Comparison of ENCODE assay signal across 7 mouse cellular contexts in the genomic region with DNA sequence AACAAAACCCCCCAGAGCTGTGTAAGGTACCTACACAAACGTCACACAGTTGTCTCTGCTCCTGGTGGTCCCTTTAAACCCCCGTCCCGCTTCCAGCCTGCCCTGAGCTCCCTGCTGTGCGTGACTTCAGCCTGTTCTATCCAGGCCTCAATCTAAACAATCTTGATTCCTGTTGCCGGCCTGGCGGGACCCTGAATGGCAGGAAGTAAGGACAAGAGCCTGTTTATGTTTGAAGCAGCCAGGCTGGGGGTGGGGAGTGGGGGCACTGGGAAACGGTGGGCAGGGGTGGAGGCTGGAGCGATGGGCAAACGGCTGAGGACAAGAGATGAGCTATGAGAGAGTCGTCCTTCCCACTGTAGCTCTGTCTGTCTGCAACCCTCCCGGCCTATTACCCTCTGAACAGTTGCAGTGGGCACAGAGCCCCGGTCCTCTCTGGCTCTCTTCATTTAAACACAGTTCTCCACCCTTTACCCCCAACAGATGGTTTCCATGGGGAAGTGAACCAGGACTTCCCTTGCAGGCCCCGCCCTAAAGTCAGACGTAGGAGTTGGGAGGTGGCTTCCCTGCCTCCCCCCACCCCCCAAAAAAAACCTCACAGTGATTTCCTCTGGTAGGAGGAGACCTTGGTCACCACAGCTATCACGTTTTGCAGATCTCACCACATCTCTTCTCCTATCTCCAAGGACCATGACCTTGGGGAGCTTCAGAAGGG. TPM values are rescaled to one million over a fixed set of nuclear protein-coding genes. Genes with fewer than 3 reads are reported as not detected.
DNase-seq lines count a peak whose midpoint lies in the region; ATAC-seq lines count a peak whose summit lies in the region.

No protein-coding gene starts in this region.

- DNase-seq in embryo, embryonic 9.5 days (ENCODE audit: extremely low spot score): peak; percentile 52
- no peak for DNase-seq in hindbrain, embryonic 14.5 days (ENCODE audit: low spot score)
- no peak for DNase-seq in frontal cortex, postnatal 14 days (ENCODE audit: low spot score in 2 of 2)

- H3K9ac ChIP-seq in midbrain, embryonic 15.5 days: no peak overlapping the region
- H3K9ac ChIP-seq in midbrain, embryonic 16.5 days (ENCODE audit: low read depth, low read length): no peak overlapping the region
- no peak overlapping the region for H3K9ac ChIP-seq in hindbrain, embryonic 14.5 days

- no peak overlapping the region for H3K4me3 ChIP-seq in midbrain, embryonic 15.5 days
- H3K4me3 ChIP-seq in midbrain, embryonic 16.5 days (ENCODE audit: low read depth, low read length): no peak overlapping the region
- H3K4me3 ChIP-seq in hindbrain, embryonic 14.5 days (replicated peaks; ENCODE audit: low read length): no peak overlapping the region

- no peaks in the 10 kb centered on the region for H3K9me3 ChIP-seq in midbrain, embryonic 15.5 days
- no peaks in the 10 kb centered on the region for H3K9me3 ChIP-seq in midbrain, embryonic 16.5 days (replicated peaks; ENCODE audit: control insufficient read depth, low read length, poor library complexity, severe bottlenecking)
- H3K9me3 ChIP-seq in hindbrain, embryonic 14.5 days (ENCODE audit: control insufficient read depth, low read length): no peaks in the 10 kb centered on the region

- 0 out of 2 replicates have a peak overlapping the region, but pooled peaks have one; percentile 21 for H3K27ac ChIP-seq in midbrain, embryonic 15.5 days
- H3K27ac ChIP-seq in midbrain, embryonic 16.5 days (ENCODE audit: low read length): no peak overlapping the region
- H3K27ac ChIP-seq in hindbrain, embryonic 14.5 days: no peak overlapping the region

- no peak for ATAC-seq in midbrain, embryonic 15.5 days (replicated peaks)
- ATAC-seq in midbrain, embryonic 16.5 days: no peak
- peak; percentile 6; the same call in 1 of the 2 replicates for ATAC-seq in hindbrain, embryonic 14.5 days (ENCODE audit: low FRiP score)
- peak; percentile 85 for ATAC-seq in megakaryocyte, adult 5-6 weeks (ENCODE audit: poor library complexity, severe bottlenecking)
- no peak for ATAC-seq in megakaryocyte-erythroid progenitor cell, adult 5-6 weeks (replicated peaks; ENCODE audit: low FRiP score, low TSS enrichment, poor library complexity, severe bottlenecking)

- peaks cover 4% of the 10 kb centered on the region for H3K4me1 ChIP-seq in midbrain, embryonic 15.5 days
- peaks cover 1% of the 10 kb centered on the region; the same call in 1 of the 2 replicates for H3K4me1 ChIP-seq in midbrain, embryonic 16.5 days (ENCODE audit: control insufficient read depth, insufficient read depth, low read length)
- H3K4me1 ChIP-seq in hindbrain, embryonic 14.5 days (replicated peaks; ENCODE audit: control insufficient read depth, insufficient read depth, low read length): peaks cover 3% of the 10 kb centered on the region; the same call in 1 of the 2 replicates

- no peaks in the 10 kb centered on the region for H3K36me3 ChIP-seq in midbrain, embryonic 15.5 days (replicated peaks)
- H3K36me3 ChIP-seq in midbrain, embryonic 16.5 days (ENCODE audit: control insufficient read depth, insufficient read depth, low read length): no peaks in the 10 kb centered on the region
- H3K36me3 ChIP-seq in hindbrain, embryonic 14.5 days (replicated peaks; ENCODE audit: control insufficient read depth, insufficient read depth): no peaks in the 10 kb centered on the region

- 27% methylated on average over 15 of the region's 15 CpGs for WGBS in midbrain, embryonic 15.5 days
- 31% methylated on average over 15 of the region's 15 CpGs for WGBS in midbrain, embryonic 16.5 days
- WGBS in hindbrain, embryonic 14.5 days: 24% methylated on average over 15 of the region's 15 CpGs

- peaks cover 22% of the 10 kb centered on the region for H3K27me3 ChIP-seq in midbrain, embryonic 15.5 days (replicated peaks)
- peaks cover 14% of the 10 kb centered on the region for H3K27me3 ChIP-seq in midbrain, embryonic 16.5 days (ENCODE audit: control insufficient read depth, insufficient read depth, low read depth, low read length)
- peaks cover 16% of the 10 kb centered on the region for H3K27me3 ChIP-seq in hindbrain, embryonic 14.5 days (ENCODE audit: control insufficient read depth, insufficient read depth, low read length)

- H3K4me2 ChIP-seq in midbrain, embryonic 15.5 days: 0 out of 2 replicates have a peak overlapping the region, but pooled peaks have one; percentile 8
- H3K4me2 ChIP-seq in midbrain, embryonic 16.5 days (ENCODE audit: low read length): no peak overlapping the region
- 0 out of 2 replicates have a peak overlapping the region, but pooled peaks have one; percentile 14 for H3K4me2 ChIP-seq in hindbrain, embryonic 14.5 days (replicated peaks)

RNA-seq across cellular contexts. Expression of a gene that starts 5.8 kb away (rescaled TPM):
- 8.6 and 8.7 TPM in 2 replicates for polyA plus RNA-seq in midbrain, embryonic 15.5 days (2015; fragmentation: Nextera tagmentation; extraction: Ambion mirVana)
- polyA plus RNA-seq in midbrain, embryonic 16.5 days (2015; fragmentation: Nextera tagmentation; extraction: Ambion mirVana): 8.0 and 10.6 TPM in 2 replicates
- 5.7 and 6.2 TPM in 2 replicates for polyA plus RNA-seq in hindbrain, embryonic 14.5 days (2014; fragmentation: Nextera tagmentation; extraction: Ambion mirVana)
- total RNA-seq in megakaryocyte, adult 5-6 weeks (2015): 6.9 and 8.2 TPM in 2 replicates
- total RNA-seq in megakaryocyte, adult 5-6 weeks (2017): 27.6 and 34.9 TPM in 2 replicates
- total RNA-seq in megakaryocyte-erythroid progenitor cell, adult 5-6 weeks (2014; fragmentation: Nextera tagmentation): not detected in 2 replicates
- 3.3 TPM in 1 of 2 replicates, not detected in the other for total RNA-seq in megakaryocyte-erythroid progenitor cell, adult 5-6 weeks (2017)

RNA-seq across cellular contexts. Expression of a gene that starts 18.6 kb away (rescaled TPM):
- not detected in 2 replicates for polyA plus RNA-seq in midbrain, embryonic 15.5 days (2015; fragmentation: Nextera tagmentation; extraction: Ambion mirVana)
- polyA plus RNA-seq in midbrain, embryonic 16.5 days (2015; fragmentation: Nextera tagmentation; extraction: Ambion mirVana): not detected in 2 replicates
- not detected in 2 replicates for polyA plus RNA-seq in hindbrain, embryonic 14.5 days (2014; fragmentation: Nextera tagmentation; extraction: Ambion mirVana)
- not detected in 2 replicates for total RNA-seq in megakaryocyte, adult 5-6 weeks (2015)
- not detected in 2 replicates for total RNA-seq in megakaryocyte, adult 5-6 weeks (2017)
- total RNA-seq in megakaryocyte-erythroid progenitor cell, adult 5-6 weeks (2014; fragmentation: Nextera tagmentation): not detected in 2 replicates
- not detected in 2 replicates for total RNA-seq in megakaryocyte-erythroid progenitor cell, adult 5-6 weeks (2017)

RNA-seq across cellular contexts. Expression of a gene that starts 39.7 kb away (rescaled TPM):
- polyA plus RNA-seq in midbrain, embryonic 15.5 days (2015; fragmentation: Nextera tagmentation; extraction: Ambion mirVana): 23.3 and 24.9 TPM in 2 replicates
- 22.1 and 24.5 TPM in 2 replicates for polyA plus RNA-seq in midbrain, embryonic 16.5 days (2015; fragmentation: Nextera tagmentation; extraction: Ambion mirVana)
- 30.0 and 35.7 TPM in 2 replicates for polyA plus RNA-seq in hindbrain, embryonic 14.5 days (2014; fragmentation: Nextera tagmentation; extraction: Ambion mirVana)
- 7.4 and 7.7 TPM in 2 replicates for total RNA-seq in megakaryocyte, adult 5-6 weeks (2015)
- total RNA-seq in megakaryocyte, adult 5-6 weeks (2017): 15.2 and 17.1 TPM in 2 replicates
- total RNA-seq in megakaryocyte-erythroid progenitor cell, adult 5-6 weeks (2014; fragmentation: Nextera tagmentation): 1.4 and 2.8 TPM in 2 replicates
- 1.0 and 2.7 TPM in 2 replicates for total RNA-seq in megakaryocyte-erythroid progenitor cell, adult 5-6 weeks (2017)

RNA-seq across cellular contexts. Expression of a gene that starts 55.8 kb away (rescaled TPM):
- polyA plus RNA-seq in midbrain, embryonic 15.5 days (2015; fragmentation: Nextera tagmentation; extraction: Ambion mirVana): 0.09 TPM in 1 of 2 replicates, not detected in the other
- 0.04 TPM in 1 of 2 replicates, not detected in the other for polyA plus RNA-seq in midbrain, embryonic 16.5 days (2015; fragmentation: Nextera tagmentation; extraction: Ambion mirVana)
- polyA plus RNA-seq in hindbrain, embryonic 14.5 days (2014; fragmentation: Nextera tagmentation; extraction: Ambion mirVana): 0.16 and 0.17 TPM in 2 replicates
- 0.04 TPM in 1 of 2 replicates, not detected in the other for total RNA-seq in megakaryocyte, adult 5-6 weeks (2015)
- total RNA-seq in megakaryocyte, adult 5-6 weeks (2017): 0.07 and 0.16 TPM in 2 replicates
- total RNA-seq in megakaryocyte-erythroid progenitor cell, adult 5-6 weeks (2014; fragmentation: Nextera tagmentation): not detected in 2 replicates
- total RNA-seq in megakaryocyte-erythroid progenitor cell, adult 5-6 weeks (2017): not detected in 2 replicates

Comparison
In these comparisons a context has a peak if more than half of its experiments do, and no peak if none do; other contexts are left out.
1. ATAC-seq: peak in hindbrain, embryonic 14.5 days (single experiment) and megakaryocyte, adult 5-6 weeks (single experiment); none in midbrain, embryonic 15.5 days (single experiment), midbrain, embryonic 16.5 days (single experiment) and megakaryocyte-erythroid progenitor cell, adult 5-6 weeks (single experiment).